Mouse (Mus musculus) A20 (cell line): Measurements from ENCODE around the gene Emid1.

Source experiments
- DNase-seq: peaks from one replicate; pipeline ENCODE4 v3.0.0-alpha.2; 2011; ENCODE audit warnings: low read depth, low spot score

Gene Emid1

GRCm38 (mm10) chr11:5151680-5152337 lies at the start of gene Emid1:
TSS of gene Emid1 (minus strand) at chr11:5152257.
- DNase-seq = no peak

DNA sequence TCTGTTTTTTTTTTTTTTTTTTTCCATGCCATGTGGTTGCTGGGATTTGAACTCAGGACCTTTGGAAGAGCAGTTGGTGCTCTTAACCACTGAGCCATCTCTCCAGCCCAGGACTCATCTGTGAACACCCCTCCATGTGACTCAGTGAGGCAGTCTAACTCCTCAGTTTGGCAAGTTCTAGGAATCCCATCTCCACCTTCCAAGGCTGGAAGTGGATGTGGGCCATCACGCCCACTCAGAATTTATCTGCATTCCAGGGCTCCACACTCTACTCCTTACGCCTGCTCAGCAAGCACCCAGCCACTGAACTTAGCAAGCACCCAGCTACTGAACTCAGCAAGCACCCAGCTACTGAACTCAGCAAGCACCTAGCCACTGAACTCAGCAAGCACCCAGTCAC lies 47.8 kb upstream of the Emid1 start:
- no peak for DNase-seq

DNA sequence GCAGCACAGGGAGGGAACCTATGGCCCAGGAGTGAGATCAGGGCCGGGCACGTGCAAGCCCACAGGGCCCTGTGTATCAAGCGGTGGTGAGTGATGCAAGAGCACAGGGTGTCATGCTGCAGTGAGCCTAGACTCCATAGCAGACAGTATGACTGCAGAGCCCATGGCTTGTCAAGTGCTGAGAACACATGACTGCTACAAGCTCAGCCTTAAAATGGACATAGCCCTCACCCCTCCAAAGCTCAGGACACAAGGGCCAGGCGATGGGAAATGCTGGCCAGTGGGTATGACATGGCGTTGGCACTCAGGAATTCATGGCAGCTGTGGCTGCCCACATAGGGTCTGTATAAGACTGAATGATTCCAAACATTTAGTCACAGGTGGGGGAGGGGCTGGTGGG lies 45.0 kb upstream of the Emid1 start:
- DNase-seq = no peak

DNA sequence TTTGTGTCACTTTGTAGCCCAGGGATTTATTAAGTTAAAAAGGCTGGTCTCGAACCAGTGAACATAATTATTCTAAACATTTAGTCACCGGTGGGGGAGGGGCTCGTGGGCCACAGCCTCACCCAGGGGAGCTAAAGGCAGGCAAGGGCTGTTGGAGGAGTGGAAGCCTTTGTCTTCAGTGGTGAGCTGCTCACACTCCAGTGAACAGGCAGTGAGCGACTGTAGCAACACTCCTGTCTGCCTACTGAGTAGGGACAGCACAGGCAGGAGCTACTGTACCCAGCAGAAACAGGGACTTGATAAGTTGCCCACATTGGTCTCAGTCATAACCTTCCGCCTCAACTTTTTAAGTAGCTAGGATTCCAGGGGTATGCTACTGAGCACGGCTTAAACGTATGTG lies 44.5 kb upstream of the Emid1 start:
- DNase-seq = no peak

DNA sequence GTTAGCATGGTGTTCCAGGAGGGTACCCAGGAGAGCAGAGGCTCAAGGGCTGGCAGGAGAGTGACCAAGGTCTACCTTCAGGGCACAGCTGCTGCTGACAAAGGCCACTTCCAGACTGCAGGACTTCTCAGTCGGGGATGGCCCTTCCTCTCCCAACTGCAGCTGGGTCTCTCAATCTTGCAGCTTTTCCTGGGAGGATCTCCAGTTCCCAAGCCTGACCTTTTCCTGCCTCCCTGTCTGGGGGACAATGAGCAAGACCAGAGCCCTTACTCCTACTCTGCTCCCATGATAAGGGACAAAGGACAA lies 41.5 kb upstream of the Emid1 start:
- no peak for DNase-seq

- no peak for DNase-seq
Measured at GRCm38 (mm10) chr11:5192840-5193575, 41.0 kb upstream of the Emid1 start.

GRCm38 (mm10) chr11:5192084-5192516 lies 40.0 kb upstream of the Emid1 start:
- no peak for DNase-seq

GRCm38 (mm10) chr11:5189239-5189933 lies 37.3 kb upstream of the Emid1 start:
- no peak for DNase-seq

GRCm38 (mm10) chr11:5188170-5188569 lies 36.1 kb upstream of the Emid1 start:
- DNase-seq = no peak

- no peak for DNase-seq
Measured at GRCm38 (mm10) chr11:5184832-5185231, 32.8 kb upstream of the Emid1 start.

- no peak for DNase-seq
Measured at GRCm38 (mm10) chr11:5184250-5184649, 32.2 kb upstream of the Emid1 start.

- DNase-seq = no peak
Measured at GRCm38 (mm10) chr11:5182870-5183269, 30.8 kb upstream of the Emid1 start.

DNA sequence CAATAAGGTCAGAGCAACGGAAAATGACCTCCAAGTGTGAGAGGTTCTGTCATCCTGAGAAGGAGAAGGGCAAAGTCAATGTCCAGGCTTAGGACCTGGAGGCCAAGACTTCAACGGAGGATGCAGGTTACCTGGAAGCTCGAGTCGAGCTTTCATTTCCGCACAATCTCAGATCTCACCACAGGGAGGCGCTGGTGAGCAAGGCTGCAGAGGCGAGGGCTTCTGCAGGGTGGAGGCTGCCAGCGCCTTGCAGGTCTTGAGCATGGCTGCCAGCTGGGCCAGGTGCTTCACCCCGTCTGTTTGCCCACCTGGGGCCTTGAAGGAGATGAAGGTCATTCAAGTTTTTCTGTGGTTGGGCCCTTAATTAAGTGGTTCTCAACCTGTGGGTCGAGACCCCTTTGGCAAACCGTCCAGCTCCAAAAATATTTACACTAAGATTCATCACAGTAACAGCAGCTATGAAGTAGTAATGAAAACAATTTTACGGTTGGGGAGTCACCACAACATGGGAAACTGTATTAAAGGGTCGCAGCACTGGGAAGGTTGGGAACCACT lies 29.9 kb upstream of the Emid1 start:
- peak; percentile 83 for DNase-seq

DNA sequence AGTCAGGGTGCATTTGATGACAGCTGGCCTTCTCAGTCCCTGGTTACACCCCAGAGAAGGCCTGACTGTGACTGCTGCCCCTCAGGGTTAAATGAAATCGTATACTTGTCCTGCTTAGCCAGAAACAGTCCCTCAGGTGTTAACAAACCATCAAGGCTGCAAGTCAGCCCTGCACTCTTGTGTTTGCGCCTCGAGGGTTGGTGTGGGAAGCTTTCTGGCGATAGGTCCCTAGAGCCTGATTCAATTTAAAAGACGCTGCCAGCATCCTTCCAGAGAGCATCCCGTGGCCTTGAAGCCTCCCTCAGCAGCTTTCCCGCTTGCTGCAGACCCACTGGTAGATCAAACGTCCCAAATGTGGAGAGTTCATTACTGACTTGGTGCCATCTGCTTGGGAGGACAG lies 27.3 kb upstream of the Emid1 start:
- DNase-seq = no peak

DNA sequence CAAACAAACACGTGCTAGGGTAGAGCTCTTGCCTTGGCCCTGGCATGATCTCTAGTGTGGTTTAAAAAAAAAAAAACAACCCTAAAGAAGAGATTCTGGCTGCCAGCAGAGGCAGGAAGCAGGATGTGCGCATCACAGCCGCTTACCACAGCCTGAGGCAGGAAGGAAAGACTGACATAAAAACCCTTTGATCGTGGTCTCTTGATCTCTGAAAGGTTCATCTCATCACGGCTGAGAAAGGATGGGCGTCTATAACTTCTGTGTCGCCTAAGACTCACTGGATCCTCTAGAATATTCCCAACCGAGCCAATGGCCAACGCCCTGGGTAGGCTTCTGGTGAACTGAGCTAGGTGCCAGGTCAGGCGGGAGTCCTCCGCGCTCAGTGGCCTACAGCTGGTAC lies 25.1 kb upstream of the Emid1 start:
- no peak for DNase-seq

DNA sequence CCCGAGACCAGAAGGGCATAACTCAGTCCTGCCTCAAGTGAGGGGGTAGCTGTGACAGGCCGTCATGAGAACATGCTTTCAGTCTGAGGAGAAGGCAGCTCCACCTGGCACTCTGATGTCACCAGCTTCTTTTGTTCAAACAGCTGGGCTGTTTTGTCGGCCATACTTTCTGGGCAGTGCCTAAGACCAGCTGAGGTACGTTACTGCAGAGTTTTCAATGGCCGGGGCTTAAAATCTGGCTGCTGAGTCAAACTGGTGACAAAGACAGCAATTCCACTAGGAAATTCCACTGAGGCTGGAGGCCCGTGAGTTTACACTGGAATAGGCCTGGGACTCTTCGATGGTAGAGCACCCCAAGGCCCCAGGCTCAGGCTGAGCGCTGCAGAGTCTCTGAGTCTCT lies 24.6 kb upstream of the Emid1 start:
- no peak for DNase-seq

DNA sequence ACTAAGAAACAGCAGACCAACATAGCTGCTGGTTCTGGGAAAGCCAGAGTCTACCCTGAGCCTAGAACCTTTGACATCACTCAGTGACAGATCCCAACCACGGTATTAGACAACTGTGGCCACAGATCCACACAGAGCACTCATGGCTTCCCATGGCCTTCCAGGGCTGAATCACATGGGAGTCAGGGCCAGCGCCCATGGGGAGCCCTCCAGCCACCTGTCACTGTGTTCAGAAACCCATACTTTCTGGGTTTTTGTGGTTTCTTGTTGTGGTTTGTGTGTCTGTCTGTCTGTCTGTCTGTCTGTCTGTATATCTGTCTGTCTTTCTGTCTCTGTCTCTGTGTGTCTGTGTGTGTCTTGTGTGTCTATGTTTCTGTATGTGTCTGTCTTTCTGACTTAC lies 23.8 kb upstream of the Emid1 start:
- DNase-seq = no peak

DNA sequence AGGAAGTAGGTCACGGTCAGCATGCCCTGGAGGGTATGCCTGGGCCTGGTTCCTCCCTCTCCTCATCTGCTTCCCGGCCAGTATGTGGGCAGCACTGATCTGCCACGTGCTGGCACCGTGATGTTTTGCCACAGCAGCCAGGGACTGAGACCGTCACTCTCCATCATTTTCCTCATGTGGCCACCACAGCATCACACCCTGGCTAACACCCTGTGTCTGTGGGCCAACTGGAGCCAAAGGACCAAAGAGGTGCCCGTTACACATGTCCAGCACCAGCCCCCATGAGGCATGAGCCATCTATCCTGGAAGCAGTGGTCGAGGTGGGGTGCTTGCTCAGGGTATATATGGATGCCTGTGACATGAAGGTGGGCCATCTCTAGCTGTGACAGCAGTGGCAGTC lies 23.1 kb upstream of the Emid1 start:
- DNase-seq = no peak

- no peak for DNase-seq
Measured at GRCm38 (mm10) chr11:5172861-5173260, 20.8 kb upstream of the Emid1 start.

DNA sequence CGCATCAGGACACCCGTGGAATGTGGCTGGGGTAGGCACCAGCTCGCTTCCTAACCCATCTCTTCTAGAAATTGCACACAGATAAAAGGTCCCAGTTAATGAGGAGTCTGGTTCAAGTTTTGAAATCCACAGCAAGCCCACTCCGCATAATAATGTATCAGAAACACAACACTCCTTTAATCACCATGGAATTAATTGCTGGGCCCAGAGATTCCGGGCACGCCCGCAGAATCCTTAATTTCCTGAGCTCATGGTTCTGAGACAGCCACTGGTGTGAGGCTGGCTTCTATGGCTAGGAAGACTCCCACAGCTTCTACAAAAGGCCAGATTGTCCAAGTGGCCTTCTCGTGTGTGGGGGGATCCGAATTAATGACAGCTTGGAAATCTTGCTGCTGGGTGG lies 15.3 kb upstream of the Emid1 start:
- no peak for DNase-seq

DNA sequence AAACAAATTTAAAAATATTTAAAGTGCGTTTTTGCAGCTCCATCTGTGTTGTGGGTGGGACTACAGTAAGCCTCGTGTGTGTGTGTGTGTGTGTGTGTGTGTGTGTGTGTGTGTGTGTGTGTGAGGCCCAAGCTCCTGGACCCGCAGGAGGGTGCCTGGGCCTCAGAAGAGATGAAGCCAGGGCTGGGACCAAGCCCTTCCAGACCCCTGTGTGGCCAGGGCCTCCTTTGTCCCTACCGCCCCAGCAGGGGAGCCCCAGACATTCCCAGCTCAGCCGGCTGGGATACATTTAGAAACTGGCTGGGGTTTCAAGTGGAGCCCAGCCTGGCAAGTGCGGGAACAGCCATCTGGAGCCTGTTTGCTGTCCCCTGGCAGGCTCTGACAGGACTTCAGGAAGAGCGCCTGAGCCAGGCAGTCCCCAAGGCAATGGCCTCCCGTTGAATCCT lies 13.4 kb upstream of the Emid1 start:
- DNase-seq = no peak

- DNase-seq = no peak
Measured at GRCm38 (mm10) chr11:5164310-5164709, 12.3 kb upstream of the Emid1 start.

DNA sequence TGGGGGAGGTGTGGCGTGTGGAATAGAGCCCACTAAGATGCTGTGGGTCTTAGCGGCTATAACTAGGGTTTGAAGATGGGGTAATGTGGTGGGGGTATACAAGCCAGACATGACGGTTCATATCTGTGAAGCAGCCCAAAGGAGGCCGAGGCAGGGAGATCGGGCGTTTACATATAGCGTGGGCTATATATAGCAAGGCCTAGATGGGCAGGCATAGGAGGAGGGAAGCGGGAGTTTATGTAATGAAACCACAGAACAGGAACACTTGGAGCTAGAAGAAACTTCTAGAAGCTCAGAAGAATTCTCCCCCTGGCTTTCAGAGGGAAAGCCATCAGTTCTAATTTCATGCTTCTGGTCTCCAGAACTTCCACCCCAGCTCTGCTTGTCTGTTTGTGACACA lies 11.4 kb upstream of the Emid1 start:
- no peak for DNase-seq
